Mouse (Mus musculus) inflammation-experienced regulatory T-cells, adult 6 months (primary cell): Measurements from ENCODE around the gene Supt4a. TPM values are rescaled to one million over a fixed set of nuclear protein-coding genes. Genes with fewer than 3 reads are reported as not detected.
A peak's percentile ranks its signal among the peaks of the same experiment; 100 is the strongest.

ENCODE experiments used
- ATAC-seq: one replicate; pipeline ENCODE4 v1.8.0; 2017
- polyA plus RNA-seq, 3 experiments: library from polyadenylated mRNA; unstranded; fragments of 100-300 nt; shearing (Covaris generic); gene quantifications; one replicate each; pipeline ENCODE4 v1.2.1; 2017

Gene Supt4a
- polyA plus RNA-seq, 3 experiments from 2014 or later, result 357 to 377 (median 371) TPM

DNA sequence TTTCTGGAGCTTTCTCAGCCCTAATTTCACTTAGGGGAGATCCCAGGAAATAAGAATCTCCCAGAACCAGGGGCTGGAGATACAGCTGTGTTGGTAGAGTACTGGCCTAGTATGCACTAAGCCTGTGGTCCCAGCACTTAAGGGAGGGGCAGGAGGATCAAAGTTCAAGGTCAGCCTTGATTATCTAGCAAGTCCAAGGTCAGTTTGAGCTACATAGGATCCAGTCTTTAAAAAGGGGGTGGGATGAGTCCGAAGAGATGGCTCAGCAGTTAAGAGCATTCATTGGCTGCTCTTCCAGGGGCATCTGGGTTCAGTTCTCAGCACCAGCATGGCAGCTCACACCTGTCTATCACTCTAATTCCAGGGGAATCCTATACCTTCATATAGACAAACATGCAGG, 15.0 kb downstream of the Supt4a start:
- ATAC-seq, result no peak

DNA sequence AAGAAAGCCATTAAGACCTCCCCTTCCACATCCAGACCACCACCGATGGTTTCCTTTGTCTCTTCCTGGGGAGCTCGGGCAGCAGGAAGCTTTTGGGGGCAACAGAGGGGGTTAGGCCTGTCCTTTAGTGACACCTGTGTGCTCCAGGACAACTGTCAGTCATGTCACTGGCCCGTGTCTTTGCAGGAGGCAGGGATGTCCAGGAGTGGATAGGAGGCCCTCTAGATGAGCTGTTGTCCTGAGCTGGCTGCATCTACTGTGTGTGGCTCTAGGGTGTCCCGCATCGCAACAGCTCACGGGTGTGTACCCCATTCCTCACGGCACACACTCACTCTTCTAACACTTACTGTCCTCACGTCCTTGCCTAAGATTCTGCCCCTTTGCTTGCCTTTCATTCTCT, 15.9 kb downstream of the Supt4a start:
- ATAC-seq, result no peak

DNA sequence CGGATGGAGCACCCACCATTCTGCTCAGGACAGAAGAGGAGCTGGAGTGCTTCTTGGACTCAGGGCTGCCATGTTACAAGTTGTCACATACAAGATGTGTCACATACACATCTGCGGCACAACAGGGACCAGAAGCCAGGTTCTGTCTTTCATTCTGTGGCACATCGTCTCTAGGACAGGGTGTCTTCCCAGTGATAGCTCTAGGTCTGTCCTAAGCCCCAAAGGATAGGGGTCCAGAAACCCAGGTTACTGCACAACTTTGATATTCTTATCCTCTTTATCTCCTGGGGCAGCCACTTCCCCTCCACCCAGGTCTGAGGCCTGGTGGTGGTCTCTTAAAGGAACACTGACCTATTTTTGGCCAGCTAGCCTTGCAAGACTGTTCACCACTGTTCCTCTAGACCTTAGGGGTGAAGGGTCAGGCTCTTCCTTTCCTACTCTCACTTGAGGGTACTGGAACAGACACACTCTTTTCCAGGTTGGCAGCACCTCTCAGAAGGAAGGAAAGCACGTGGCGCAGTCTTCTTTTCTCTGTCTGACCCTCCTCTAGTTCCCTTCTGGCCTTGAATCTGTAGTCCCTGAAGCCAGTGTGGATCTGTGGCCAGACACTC, 16.6 kb downstream of the Supt4a start:
- ATAC-seq, result no peak

DNA sequence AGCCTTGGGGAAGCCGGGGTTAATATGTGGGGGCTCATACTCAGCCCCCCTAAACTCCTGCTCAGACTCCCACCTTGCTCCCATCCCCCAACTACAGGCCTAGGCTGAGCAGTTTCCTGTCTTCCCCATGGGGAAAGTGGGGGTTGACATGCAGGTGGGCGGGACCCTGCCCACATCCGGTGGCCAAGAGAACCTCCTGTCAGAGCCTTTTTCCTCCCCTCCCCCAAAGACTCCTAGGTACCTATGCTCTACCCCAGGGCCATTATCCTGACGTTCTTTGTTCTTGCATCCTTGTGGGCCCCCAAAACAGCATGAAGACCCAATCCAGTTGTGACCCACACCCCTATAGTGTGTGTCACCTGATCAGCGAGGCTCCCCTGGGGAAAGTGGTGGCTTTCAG, 17.3 kb downstream of the Supt4a start:
- peak; percentile 26 for ATAC-seq

DNA sequence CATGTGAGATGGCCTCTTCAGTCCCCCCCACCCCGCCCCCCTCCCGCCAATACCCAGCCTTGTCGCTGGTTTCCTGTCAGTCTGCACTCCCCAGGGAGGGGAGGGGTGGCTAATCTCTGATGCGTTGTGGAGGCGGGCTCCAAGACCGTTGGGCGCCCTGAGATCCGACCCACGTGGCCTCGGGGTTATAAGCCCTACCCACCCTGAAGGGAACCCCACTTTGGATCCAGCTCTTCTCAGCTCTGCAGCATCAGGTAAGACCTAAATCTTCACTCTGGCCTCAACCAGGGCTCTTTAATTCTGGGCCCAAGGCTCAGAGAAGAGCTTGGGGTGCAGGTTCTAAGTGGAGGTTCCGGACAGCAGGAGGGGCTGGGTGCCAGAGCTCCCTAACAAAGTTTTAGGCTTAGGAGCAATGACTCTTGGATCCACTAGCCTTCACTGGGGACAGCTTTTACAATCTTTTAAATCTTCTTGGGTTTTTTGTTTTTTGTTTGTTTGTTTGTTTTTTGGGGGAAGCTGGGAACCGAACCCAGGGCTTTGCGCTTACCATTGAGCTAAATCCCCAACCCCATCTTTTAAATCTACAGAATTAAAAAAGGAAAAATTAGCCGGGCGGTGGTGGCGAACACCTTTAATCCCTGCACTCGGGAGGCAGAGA, 18.1 kb downstream of the Supt4a start:
- peak; percentile 57 for ATAC-seq

DNA sequence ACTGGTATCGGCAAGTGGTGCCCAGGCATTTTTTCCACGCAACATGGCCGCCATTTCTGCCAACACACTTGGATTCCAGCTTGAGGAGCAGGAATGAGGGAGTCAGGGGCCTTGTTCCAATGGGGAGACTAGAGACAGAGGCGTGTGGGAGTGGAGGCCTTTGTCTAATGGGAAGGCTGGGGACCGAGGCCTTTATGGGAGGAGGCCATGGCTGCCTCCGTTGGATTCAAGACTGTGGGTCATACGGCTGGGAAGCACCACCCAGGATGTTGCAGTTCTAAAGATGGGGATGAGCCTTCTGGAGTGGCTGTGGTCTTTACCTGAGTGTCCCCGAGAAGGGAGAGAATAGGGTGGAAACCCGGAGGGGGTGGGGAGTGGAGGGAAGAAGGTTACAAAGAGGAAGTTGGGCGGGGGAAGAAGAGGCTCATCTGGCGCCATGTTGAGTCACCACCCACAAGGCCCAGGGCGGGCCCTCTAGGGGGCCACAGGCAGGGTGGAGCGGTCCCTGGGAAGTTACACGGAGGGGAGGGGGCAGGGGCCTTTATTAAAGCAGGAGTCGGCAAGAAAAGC, 19.0 kb downstream of the Supt4a start:
- peak; percentile 5 for ATAC-seq

DNA sequence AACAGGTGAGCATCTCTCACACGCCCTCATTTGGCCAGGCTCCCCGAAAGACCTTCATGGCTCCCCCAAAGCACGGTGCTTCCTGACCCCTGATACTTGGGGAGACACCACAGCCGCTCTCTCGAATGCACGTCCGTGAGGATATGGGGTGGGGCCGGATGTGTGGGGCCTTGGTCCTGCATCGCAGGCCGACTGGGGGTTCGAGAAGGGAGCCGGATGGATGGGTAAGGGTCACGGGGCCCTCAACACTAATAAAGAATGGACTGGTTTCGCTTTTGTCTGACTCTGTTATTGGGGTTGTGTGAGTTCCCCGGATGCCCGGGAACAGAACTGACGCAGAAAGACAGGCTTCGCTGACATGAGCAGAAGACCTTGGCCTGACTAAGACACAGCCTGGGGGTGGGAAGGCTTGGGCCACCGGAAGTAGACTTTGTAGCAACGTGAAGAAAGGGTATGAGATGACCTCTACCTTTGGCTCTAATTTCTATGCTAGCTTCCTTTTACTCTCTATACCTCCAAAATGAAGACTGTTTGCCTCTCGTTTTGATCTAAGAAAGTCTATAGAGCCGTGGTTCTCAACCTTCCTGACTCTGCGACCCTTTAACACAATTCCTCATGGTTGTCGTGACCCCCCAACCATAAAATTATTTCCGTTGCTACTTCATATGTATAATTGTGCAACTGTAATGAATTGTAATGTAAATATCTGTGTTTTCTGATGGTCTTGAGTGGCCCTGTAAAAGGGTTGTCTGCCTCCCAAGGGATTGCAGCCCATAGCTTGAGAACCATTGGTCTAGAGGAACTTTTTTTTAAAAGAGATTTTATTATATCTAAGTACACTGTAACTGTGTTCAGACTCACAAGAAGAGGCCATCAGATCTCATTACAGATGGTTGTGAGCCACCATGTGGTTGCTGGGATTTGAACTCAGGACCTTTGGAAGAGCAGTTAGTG, 19.9 kb downstream of the Supt4a start:
- peak; percentile 10 for ATAC-seq

DNA sequence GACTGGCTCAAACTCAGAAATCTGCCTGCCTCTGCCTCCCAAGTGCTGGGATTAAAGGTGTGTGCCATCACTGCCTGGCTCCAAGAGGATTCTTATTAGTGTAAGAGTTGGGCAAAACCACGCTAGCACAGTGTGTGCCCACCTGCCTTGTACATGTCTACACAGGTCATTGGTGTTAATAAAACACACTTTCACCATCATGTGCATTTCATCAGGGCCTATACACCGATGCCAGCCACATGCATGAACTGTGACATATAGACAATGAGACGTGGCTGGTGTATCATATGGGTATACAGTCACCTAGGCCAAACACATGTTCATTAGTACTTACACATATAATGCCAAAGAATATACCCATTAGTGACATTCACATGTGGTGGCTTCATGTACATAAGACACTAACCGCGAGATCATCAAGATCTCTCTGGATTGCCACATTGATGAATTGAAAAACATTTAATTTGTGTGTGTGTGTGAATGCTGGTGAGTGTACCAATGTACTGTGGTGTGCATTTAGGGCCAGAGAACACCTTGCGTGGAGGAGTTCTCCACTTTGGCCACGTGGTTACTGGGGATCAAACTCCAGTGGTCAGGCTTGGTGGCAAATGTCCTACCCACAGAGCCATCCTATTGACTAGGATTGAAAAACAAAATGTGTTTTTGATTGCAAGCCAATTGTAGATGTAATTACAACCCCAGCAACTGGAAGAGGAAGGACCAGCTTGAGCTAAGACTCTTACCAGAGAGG, 21.0 kb downstream of the Supt4a start:
- no peak for ATAC-seq

DNA sequence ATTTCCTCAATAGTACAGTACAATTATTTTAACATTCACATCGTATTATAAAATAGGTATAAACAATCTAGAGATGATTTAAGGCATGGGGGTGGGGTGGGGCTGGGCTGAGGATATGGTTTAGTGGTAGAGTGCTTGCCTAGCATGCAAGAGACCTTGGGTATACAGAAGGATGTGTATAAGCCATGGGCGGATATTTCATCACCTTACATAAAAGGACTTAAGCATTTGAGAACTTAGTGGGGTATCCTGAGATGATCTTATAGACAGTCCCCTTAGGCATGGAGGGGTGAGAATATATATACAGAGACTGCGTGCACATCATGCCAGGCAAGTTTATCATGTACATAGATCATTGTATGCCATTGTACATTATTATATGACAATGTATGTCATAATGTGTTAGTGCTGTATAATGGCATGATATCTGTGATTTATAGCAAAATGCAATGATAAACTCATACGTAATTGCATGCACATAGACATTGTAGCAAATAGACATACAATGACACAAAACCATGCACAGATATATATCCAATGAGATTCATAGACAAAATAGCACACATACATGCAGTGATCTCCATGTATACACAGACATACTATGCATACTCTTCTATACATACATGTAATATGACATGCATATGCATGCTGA, 21.7 kb downstream of the Supt4a start:
- peak; percentile 19 for ATAC-seq

DNA sequence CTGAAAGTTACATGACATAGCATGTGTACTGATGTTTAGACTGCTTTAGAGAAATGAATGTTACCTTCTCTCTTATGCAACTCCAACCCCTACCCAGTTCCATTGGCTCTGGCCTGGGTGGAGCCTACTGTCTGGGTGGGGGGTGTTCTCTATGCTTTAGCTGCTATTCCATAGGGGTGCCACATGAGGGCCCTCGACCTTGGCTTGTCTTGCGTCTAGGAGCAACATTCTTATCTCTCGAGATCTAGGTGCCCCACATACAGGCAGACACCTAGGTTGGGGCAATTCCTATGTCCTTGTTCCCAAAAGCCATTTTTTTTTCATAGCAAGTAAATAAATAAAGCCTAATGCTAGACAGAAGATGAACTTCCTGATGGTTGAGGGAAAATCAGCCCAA, 22.3 kb downstream of the Supt4a start:
- peak; percentile 25 for ATAC-seq

DNA sequence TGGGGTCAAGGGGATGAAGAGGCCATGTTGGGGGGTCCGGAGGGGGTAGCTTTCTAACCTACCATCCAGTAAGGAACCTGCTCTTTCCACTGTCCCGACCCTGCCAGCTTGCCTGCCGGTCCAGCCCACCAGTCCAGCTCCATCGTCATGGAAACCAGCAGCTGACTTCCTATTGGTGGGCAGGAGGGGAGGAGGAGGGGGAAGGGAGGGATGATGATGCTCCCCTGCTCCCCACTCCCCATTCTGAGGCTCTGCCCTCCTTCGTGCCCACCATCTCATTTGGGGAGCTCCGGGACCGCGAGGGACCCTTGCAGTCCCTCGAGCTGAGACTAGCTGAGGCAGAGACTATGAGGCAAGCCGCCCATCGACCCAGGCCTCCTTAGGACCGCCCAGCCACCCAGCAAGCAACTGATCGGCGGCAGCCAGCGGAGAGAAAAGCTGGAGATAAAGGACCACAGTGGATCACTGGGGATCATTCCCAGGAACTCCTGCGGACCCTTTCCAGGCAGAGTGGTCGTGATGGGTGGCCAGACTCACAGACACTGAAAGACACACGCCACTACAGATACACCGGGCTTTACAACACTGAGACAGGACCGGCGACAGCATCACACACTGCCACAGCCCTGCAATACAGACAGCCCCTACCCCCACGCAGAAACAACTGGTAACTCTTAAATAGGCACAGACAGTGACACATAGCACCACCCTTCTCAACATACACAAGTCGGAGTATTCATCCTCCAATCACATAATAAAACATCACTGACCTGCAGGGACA, 23.1 kb downstream of the Supt4a start, which contains the start of gene Tspoap1:
TSS of gene Tspoap1 (plus strand) at position 241 of the 781 bp plus-strand sequence.
- no peak for ATAC-seq

DNA sequence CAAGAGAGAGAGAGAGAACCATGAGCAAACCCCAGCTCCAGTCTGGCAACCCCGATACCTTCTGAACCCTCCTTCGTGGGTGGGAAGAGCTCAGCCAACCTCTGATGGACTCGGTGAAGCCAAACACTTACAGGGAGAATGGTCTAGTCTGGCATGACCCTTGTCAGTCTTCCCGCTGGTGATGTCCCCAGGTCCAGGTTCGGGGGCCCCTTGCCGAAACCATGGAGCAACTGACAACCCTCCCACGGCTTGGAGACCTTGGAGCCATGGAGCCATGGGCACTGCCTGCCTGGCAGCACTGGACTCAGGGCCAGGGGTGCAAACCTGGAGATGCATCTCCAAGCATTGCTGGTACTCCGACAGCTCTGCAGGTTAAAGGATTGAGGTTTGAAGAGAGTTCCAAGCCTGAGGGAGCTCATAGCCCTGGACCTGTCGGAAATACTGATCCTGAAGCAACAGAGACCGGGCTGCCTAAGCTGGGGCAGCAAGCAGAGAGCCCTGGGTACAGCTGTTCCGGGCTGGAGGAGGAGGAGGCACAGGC, 23.9 kb downstream of the Supt4a start:
- ATAC-seq, result no peak

DNA sequence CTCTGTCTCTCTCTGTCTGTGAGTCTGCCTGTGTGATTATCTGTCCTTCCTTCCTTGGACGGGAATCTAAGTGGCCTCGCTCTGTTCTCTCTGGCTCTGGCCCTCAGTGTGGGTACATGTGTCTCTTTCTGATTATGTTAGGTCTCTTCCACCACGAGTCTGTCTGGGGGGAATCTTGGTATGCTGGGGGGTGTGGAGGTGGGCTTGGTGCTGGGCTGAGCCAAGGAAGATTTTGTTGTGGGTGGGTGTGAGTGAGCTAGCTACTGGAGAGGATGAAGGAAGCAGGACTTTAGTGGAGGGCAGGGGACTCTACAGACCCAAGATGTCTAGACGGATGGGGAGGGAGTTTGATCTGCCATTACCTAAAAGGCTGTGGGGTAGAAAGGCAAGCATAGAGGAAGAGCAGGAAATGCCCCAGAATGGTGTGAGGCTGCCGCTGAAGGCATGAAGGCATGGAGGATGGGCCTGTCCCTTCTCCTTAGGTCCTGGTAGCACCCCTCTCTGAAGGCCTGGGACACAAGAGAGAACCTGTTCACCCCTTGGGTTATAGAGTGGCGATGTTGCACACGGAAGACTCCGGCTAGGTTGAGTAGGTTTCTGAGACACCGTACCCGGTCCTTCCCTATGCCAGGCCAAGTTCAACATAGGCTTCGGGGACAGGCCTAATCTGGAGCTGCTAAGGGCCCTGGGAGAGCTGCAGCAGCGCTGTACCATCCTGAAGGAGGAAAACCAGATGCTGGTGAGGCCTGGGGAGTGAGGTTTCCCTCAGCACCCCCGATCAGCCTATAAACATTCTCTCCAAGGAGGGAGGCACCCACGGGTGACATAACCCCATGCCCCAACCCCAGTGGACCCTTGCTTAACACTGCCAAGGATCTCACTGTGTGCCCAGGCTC, 24.7 kb downstream of the Supt4a start:
- no peak for ATAC-seq

DNA sequence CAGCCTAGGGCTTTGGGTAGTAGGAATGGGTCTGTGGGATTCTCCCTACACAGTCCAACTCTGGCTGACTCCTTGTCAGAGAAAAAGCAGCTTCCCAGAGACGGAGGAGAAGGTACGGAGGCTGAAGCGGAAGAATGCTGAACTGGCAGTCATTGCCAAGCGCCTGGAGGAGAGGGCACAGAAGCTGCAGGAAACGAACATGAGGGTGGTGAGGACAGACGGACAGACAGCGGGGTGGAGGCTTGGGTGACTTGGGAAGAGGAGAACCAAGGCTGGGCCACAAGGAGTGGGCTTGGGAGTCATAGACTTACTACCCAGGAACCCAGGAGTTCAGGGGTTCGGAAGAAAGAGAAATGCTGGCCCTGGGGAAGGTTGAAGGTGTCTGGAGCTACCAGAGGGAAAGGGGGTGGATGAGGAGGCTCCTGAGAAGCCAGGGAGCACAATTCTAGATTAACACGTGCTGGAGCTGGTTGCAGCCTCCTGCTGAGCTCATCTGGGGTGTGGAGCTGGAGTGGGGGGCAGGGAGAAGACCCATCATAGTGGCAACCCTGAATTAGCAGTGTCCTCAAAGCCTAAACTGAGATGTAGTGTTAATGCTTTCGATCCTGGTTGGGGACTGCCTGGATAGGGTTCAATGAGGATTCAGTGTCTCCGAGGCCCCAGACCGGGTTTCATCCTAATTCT, 25.5 kb downstream of the Supt4a start:
- no peak for ATAC-seq

DNA sequence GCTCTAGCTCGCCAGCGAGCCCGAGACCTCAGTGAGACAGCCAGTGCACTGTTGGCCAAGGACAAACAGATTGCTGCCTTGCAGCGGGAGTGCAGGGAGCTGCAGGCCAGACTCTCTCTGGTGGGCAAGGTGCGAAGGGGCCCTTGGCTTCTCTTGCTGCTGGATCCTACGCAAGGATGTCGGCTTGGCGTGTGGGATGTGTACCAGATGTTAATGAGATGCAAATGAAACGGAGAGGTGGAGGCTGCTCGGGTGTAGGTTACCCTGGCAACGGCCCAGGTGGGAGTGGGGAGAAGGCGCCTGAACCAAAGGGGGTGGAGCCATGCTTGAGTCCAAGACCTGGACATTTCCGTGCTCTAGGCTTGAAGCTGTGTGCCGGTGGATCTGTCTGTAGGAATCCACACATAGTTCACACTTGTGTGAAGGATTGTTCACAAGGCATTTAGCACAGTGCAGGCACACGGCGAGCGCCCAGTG, 26.2 kb downstream of the Supt4a start:
- ATAC-seq, result no peak

DNA sequence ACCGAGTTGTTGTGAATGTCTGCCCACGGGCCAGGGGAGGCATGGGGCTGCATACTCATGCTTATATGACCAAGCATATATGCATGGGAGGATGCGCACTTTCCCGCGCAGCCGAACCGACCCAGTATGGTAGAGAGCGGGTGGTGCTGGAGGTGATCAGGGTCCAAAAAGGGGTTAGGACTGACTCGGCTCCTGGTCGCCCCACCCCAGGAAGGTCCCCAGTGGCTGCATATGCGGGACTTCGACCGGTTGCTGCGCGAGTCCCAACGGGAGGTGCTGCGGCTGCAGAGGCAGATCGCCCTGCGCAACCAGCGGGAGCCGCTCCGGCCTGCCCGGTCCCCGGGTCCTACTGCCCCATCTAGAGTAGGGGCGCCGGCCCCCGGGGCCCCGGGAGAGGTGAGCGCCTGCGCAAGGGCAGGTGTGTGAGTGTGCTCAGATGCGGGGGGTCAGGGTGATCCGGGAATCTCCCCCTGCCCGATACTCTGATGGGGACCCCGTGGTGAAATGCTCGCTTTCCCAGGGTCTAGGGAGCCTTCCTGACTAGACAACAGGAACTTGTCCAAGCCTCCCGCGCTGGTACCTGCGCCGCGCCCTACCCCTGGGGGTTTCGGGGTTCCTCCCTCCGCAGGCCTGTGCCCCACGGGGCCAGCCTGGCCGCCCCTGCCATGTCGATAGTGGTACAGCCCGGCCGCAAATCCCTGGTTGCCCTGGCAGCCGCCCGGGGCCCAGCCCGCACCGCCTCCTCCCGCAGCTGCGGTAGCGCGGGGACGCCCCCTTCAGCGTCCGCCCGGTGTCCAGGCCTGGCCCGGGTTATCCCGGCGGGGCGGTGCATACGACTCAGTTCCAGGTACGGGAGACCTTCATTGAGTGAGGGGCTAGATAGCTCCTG, 26.9 kb downstream of the Supt4a start:
- no peak for ATAC-seq

DNA sequence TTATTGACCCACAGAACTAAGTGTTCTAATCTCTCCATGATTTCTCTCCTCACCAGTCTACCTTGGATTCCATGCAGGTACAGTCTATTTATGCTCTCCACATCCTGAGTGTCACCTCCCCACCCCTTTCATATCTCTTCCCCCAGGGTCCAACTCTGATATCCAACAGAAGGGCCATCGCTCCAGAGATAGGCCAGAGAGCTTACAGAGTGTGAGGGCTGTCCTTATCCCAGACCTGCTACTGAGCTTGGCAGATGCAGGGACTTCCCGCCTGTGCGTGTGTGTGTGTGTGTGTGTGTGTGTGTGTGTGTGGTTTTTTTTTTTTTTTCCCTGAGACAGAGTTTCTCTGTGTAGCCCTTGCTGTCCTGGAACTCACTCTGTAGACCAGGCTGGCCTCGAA, 31.4 kb downstream of the Supt4a start:
- no peak for ATAC-seq

DNA sequence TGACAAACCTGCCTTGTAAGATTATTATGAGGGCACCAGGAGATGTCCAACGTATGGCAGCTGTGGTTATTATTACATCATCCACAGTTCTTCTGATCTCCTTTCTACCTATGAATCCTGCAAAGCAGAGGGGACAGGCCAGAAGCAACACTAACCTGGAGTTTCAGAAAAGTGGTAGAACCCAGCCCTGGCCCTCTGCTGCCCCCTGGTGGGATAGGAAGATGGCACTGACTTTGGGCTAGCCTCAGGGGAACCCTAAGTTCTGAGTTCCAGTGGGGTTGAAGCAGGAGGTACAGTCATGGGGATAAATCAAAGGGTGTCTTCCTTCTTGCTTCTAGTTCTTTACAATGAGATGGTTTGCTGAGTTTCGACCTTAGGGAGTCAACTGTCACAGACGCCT, 33.6 kb downstream of the Supt4a start:
- peak; percentile 67 for ATAC-seq
